Mouse (Mus musculus) megakaryocyte, embryonic 14.5 days (primary cell): ENCODE results near the gene Guca1a.

Source experiments
- FLI1 ChIP-seq: IDR thresholded peaks from 2 replicates; pipeline ENCODE4 v1.6.1; 2012; ENCODE audit warnings: low read length, inconsistent platforms, mixed read lengths
- GATA1 ChIP-seq: IDR thresholded peaks from 3 replicates; pipeline ENCODE4 v1.6.1; 2012; ENCODE audit warnings: mixed read lengths, low read length, inconsistent platforms, borderline replicate concordance

DNA sequence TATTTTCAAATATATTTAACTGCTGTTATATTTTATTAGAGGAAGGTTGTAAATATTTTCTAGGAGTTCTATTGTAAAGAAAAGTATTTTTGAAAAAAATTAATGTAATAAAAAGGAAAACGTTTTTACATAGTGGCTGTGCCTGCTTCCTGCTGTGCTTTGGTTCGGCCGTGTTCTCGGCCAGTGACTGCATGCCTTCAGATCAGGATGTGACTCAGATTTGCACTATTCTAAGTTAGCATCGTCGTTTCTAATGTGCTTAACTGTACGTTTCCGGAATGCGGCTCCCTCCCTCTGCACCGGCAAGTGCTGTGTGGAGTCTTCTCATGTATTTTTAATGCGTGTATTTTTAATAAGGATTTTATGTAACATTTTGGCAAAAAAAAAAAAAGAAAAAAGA lies 39.0 kb downstream of the Guca1a start:
- TF ChIP-seq GATA1 (no peak), FLI1 (no peak)
